Mouse (Mus musculus) MN1 (cell line): ENCODE results near the gene Dap3.
"Not testable (repeated sequence)": the region's sequence is repeated elsewhere in the genome, so short reads cannot be mapped to it uniquely, and the experiment has no call there.

Source experiments
- DNase-seq: peaks from one replicate; pipeline ENCODE4 v3.0.0-alpha.2; 2016; ENCODE audit warnings: low spot score

Dap3 gene

GRCm38 (mm10) chr3:88912585-88912984, 38.4 kb downstream of the Dap3 start:
- no peak for DNase-seq

- DNase-seq = no peak
Observed at GRCm38 (mm10) chr3:88906393-88907159, 44.4 kb downstream of the Dap3 start.

DNA sequence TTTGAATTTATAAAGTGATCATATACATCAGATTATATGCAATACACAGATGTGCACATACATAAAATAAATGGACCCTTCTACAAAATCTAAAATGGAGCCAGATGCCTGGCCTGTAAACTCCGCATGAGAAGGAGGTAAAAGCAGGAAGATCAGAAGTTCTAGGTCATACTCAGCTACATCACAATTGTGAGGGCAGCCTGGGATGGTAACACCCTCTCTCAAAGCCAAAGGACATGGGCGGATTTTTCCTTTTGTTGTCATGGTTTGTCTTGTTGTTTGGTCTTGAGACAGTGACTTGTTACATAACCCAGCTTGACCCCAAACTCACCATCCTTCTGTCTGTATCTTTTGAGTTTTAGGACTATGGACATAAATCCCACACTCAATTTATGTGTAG, 45.2 kb downstream of the Dap3 start:
- DNase-seq = no peak

DNA sequence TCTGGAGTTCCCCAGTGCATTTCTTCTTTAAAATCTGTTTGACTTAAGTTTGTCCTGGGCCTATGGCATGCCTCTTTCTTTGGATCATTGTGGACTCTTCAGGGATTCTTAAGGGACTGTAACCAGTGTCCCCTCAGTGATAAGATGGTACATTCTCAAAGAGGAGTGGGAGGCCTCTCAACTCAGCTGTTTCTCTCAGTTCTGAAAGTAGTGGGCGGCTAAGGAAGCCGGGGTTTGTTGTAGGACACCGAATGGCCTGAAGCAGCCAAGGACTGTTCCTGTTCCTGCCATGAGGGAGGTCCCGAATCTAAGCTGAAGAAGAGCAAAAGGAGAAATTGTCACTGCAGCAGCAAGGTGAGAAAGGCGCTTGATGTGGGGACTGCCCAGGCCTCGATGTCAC, 45.8 kb downstream of the Dap3 start:
- DNase-seq = no peak

GRCm38 (mm10) chr3:88904803-88905202, 46.2 kb downstream of the Dap3 start:
- no peak for DNase-seq

- not testable (repeated sequence) for DNase-seq
Observed at GRCm38 (mm10) chr3:88893011-88893410, 58.0 kb downstream of the Dap3 start.

GRCm38 (mm10) chr3:88882536-88882935, 68.4 kb downstream of the Dap3 start:
- not testable (repeated sequence) for DNase-seq
